Mouse (Mus musculus) neural tube, embryonic 11.5 days (tissue): ENCODE measurements around the gene Unkl. TPM values are rescaled to one million over a fixed set of nuclear protein-coding genes. Genes with fewer than 3 reads are reported as not detected.
"Not testable (repeated sequence)": the region's sequence is repeated elsewhere in the genome, so short reads cannot be mapped to it uniquely, and the experiment has no call there.

Source experiments
- ATAC-seq: fragments of 200-750 bp; cut with Nextera tagmentation; 2 replicates; pipeline ENCODE4 v1.8.0; 2017; ENCODE audit warnings: moderate number of reproducible peaks, mild to moderate bottlenecking, moderate TSS enrichment, moderate library complexity; ENCODE audit not compliant: insufficient read depth, low FRiP score, low TSS enrichment
- DNase-seq: peaks from one replicate; pipeline ENCODE4 v3.0.0-alpha.2; 2015; ENCODE audit warnings: low spot score
- H3K27ac ChIP-seq: fragments of 300-500 bp; sonication (generic); 2 replicates; pipeline ENCODE4 v1.5.1; 2014; ENCODE audit warnings: low read depth, mild to moderate bottlenecking, low read length
- H3K27me3 ChIP-seq: fragments of 300-500 bp; sonication (generic); 2 replicates; pipeline ENCODE4 v1.6.1; 2014; ENCODE audit warnings: mild to moderate bottlenecking, low read length, mixed read lengths; ENCODE audit not compliant: control insufficient read depth, insufficient read depth
- H3K36me3 ChIP-seq: fragments of 300-500 bp; sonication (generic); 2 replicates; pipeline ENCODE4 v1.6.1; 2014; ENCODE audit warnings: mild to moderate bottlenecking, low read length, moderate library complexity, mixed read lengths; ENCODE audit not compliant: control insufficient read depth, insufficient read depth
- H3K4me1 ChIP-seq: fragments of 300-500 bp; sonication (generic); 2 replicates; pipeline ENCODE4 v1.6.1; 2014; ENCODE audit warnings: low read length, mixed read lengths; ENCODE audit not compliant: control insufficient read depth, insufficient read depth
- H3K4me2 ChIP-seq: fragments of 300-500 bp; sonication (generic); 2 replicates; pipeline ENCODE4 v1.6.1; 2014; ENCODE audit warnings: low read depth, mild to moderate bottlenecking, moderate library complexity
- H3K4me3 ChIP-seq: fragments of 300-500 bp; sonication (generic); 2 replicates; pipeline ENCODE4 v1.5.1; 2014; ENCODE audit warnings: low read depth, low read length
- H3K9ac ChIP-seq: fragments of 300-500 bp; sonication (generic); 2 replicates; pipeline ENCODE4 v1.6.1; 2014; ENCODE audit warnings: mild to moderate bottlenecking, low read length
- H3K9me3 ChIP-seq: fragments of 300-500 bp; sonication (generic); 2 replicates; pipeline ENCODE4 v1.6.1; 2016; ENCODE audit warnings: low read length; ENCODE audit not compliant: control insufficient read depth
- WGBS: fragments of 180-500 bp; shearing (Covaris S2); extraction: QIAGEN DNeasy Blood & Tissue Kit; methylation state at CpG from one replicate; pipeline ENCODE4 v1.1.7; 2014; 5-methylcytosine and 5-hydroxymethylcytosine counted together
- polyA plus RNA-seq: library from polyadenylated mRNA; unstranded; fragments of >200 nt; fragmentation: Nextera tagmentation; extraction: Ambion mirVana; gene quantifications from 2 replicates; pipeline ENCODE4 v1.2.1, GENCODE M21; 2014

Unkl gene
- polyA plus RNA-seq, 1 experiment from 2014 or later, result 6.9 TPM

GRCm38 (mm10) chr17:25222951-25223601, 34.9 kb downstream of the Unkl start:
- H3K4me3 ChIP-seq, result no peak overlapping the region
- no peaks in the 10 kb centered on the region for H3K27me3 ChIP-seq
- H3K36me3 ChIP-seq, result no peaks in the 10 kb centered on the region
- H3K9ac ChIP-seq, result no peak overlapping the region
- H3K27ac ChIP-seq, result no peak overlapping the region
- peaks cover 5% of the 10 kb centered on the region for H3K4me1 ChIP-seq
- no peaks in the 10 kb centered on the region for H3K9me3 ChIP-seq
- DNase-seq (no peak), ATAC-seq (no peak)
- H3K4me2 ChIP-seq, result no peak overlapping the region
- 59% methylated on average over 6 of the region's 6 CpGs for WGBS

- H3K27me3 ChIP-seq, result no peaks in the 10 kb centered on the region
- no peaks in the 10 kb centered on the region for H3K9me3 ChIP-seq
- 88% methylated on average over 7 of the region's 7 CpGs for WGBS
- no peak overlapping the region for H3K9ac ChIP-seq
- no peak overlapping the region for H3K27ac ChIP-seq
- H3K4me2 ChIP-seq, result no peak overlapping the region
- no peak overlapping the region for H3K4me3 ChIP-seq
- peaks cover 5% of the 10 kb centered on the region for H3K4me1 ChIP-seq
- ATAC-seq, result no peak
- DNase-seq, result no peak
- no peaks in the 10 kb centered on the region for H3K36me3 ChIP-seq
Measured at GRCm38 (mm10) chr17:25224586-25225222, 36.5 kb downstream of the Unkl start.

GRCm38 (mm10) chr17:25225659-25226058, 37.5 kb downstream of the Unkl start:
- Histone ChIP-seq H3K9ac (no peak overlapping the region), H3K9me3 (no peaks in the 10 kb centered on the region), H3K27ac (no peak overlapping the region), H3K4me3 (no peak overlapping the region), H3K27me3 (no peaks in the 10 kb centered on the region), H3K36me3 (no peaks in the 10 kb centered on the region; the same call in 1 of the 2 replicates), H3K4me2 (no peak overlapping the region), H3K4me1 (peaks cover 5% of the 10 kb centered on the region)
- no peak for DNase-seq
- no peak for ATAC-seq
- WGBS, result 83% methylated on average over 4 of the region's 4 CpGs

- no peak overlapping the region for H3K4me2 ChIP-seq
- H3K4me1 ChIP-seq, result no peaks in the 10 kb centered on the region
- no peak for ATAC-seq
- H3K9me3 ChIP-seq, result no peaks in the 10 kb centered on the region
- 87% methylated on average over 5 of the region's 5 CpGs for WGBS
- H3K27me3 ChIP-seq, result no peaks in the 10 kb centered on the region
- H3K27ac ChIP-seq, result no peak overlapping the region
- no peak overlapping the region for H3K4me3 ChIP-seq
- no peaks in the 10 kb centered on the region; the same call in 1 of the 2 replicates for H3K36me3 ChIP-seq
- H3K9ac ChIP-seq, result no peak overlapping the region
- DNase-seq, result no peak
Measured at GRCm38 (mm10) chr17:25227991-25228390, 39.8 kb downstream of the Unkl start.

GRCm38 (mm10) chr17:25230014-25230655, 41.9 kb downstream of the Unkl start:
- H3K27me3 ChIP-seq, H3K9ac ChIP-seq, H3K9me3 ChIP-seq, H3K36me3 ChIP-seq, H3K4me2 ChIP-seq, H3K27ac ChIP-seq, H3K4me3 ChIP-seq, DNase-seq, ATAC-seq, H3K4me1 ChIP-seq: not testable (repeated sequence)
- WGBS, result 83% methylated on average over 13 of the region's 17 CpGs

GRCm38 (mm10) chr17:25230700-25231099, 42.5 kb downstream of the Unkl start:
- H3K27ac ChIP-seq, result no peak overlapping the region
- H3K4me2 ChIP-seq, result no peak overlapping the region
- 96% methylated on average over 3 of the region's 3 CpGs for WGBS
- ATAC-seq, result no peak
- H3K27me3 ChIP-seq, result no peaks in the 10 kb centered on the region
- H3K4me1 ChIP-seq, result no peaks in the 10 kb centered on the region
- no peak for DNase-seq
- no peak overlapping the region for H3K9ac ChIP-seq
- peaks cover 9% of the 10 kb centered on the region; the same call in 1 of the 2 replicates for H3K36me3 ChIP-seq
- no peak overlapping the region for H3K4me3 ChIP-seq
- no peaks in the 10 kb centered on the region for H3K9me3 ChIP-seq

GRCm38 (mm10) chr17:25231621-25232020, 43.4 kb downstream of the Unkl start:
- ATAC-seq, result 0 out of 2 replicates have a peak, but pooled peaks have one; percentile 20
- H3K4me2 ChIP-seq, H3K27ac ChIP-seq, H3K9me3 ChIP-seq, H3K27me3 ChIP-seq, H3K36me3 ChIP-seq, DNase-seq, H3K4me1 ChIP-seq, H3K4me3 ChIP-seq, H3K9ac ChIP-seq: not testable (repeated sequence)
- 95% methylated on average over 5 of the region's 11 CpGs for WGBS

GRCm38 (mm10) chr17:25235635-25236034, 47.4 kb downstream of the Unkl start:
- H3K27ac ChIP-seq, result no peak overlapping the region
- WGBS, result 83% methylated on average over 9 of the region's 9 CpGs
- no peaks in the 10 kb centered on the region for H3K27me3 ChIP-seq
- H3K4me2 ChIP-seq, result no peak overlapping the region
- no peaks in the 10 kb centered on the region for H3K9me3 ChIP-seq
- no peak overlapping the region for H3K9ac ChIP-seq
- ATAC-seq (no peak), DNase-seq (no peak)
- peaks cover 9% of the 10 kb centered on the region; the same call in 1 of the 2 replicates for H3K36me3 ChIP-seq
- no peak overlapping the region for H3K4me3 ChIP-seq
- H3K4me1 ChIP-seq, result peaks cover 4% of the 10 kb centered on the region; the same call in 1 of the 2 replicates
